Mouse (Mus musculus) heart, postnatal 25 days (tissue): ENCODE data around the gene Cckbr. TPM values are rescaled to one million over a fixed set of nuclear protein-coding genes. Genes with fewer than 3 reads are reported as not detected.
"Not testable (repeated sequence)": the region's sequence is repeated elsewhere in the genome, so short reads cannot be mapped to it uniquely, and the experiment has no call there.

ENCODE experiments used
- DNase-seq: peaks from one replicate; pipeline ENCODE4 v3.0.0; 2022; ENCODE audit warnings: low spot score
- intact Hi-C: fragments of 180-260 bp; cut with DNase I; formaldehyde crosslinking; loops from one replicate; pipeline ENCODE4 v1.15.1; 2025
- total RNA-seq, 2 experiments: library from RNA; stranded (reverse); gene quantifications; 2 replicates each; pipeline ENCODE4 v1.2.3; 2021

Cckbr gene
- total RNA-seq, 2 experiments from 2014 or later = not detected

DNA sequence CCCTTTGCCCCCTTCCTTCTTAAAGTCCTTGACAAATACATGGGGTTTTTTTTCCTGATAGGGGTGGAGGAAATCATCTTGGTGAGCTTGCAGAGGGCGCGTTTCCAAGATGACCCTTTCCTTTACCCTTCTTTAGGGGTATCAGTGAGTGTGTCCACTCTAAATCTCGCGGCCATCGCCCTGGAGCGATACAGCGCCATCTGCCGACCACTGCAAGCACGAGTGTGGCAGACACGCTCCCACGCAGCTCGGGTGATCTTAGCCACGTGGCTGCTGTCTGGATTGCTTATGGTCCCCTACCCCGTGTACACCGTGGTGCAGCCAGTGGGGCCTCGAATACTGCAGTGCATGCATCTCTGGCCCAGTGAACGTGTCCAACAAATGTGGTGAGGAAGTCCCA is 8.3 kb downstream of the Cckbr start:
- intact Hi-C loops = no loop called here

DNA sequence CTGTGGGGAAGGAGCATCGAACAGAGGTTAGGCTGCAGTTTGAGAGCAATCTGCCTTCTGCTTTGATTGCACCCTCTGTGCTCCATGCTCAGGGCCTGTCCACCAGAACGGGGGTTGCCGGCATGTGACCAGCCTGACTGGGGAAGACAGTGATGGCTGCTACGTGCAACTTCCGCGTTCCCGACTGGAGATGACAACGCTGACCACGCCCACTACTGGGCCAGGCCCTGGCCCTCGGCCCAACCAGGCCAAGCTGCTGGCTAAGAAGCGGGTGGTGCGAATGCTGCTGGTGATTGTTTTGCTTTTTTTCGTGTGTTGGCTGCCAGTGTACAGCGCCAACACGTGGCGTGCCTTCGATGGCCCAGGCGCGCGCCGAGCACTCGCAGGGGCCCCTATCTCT is 9.3 kb downstream of the Cckbr start:
- no peak for DNase-seq
- intact Hi-C loops = no loop called here

More for the DNA sequence above, 8.3 kb downstream of the Cckbr start:
- DNase-seq = no peak

DNA sequence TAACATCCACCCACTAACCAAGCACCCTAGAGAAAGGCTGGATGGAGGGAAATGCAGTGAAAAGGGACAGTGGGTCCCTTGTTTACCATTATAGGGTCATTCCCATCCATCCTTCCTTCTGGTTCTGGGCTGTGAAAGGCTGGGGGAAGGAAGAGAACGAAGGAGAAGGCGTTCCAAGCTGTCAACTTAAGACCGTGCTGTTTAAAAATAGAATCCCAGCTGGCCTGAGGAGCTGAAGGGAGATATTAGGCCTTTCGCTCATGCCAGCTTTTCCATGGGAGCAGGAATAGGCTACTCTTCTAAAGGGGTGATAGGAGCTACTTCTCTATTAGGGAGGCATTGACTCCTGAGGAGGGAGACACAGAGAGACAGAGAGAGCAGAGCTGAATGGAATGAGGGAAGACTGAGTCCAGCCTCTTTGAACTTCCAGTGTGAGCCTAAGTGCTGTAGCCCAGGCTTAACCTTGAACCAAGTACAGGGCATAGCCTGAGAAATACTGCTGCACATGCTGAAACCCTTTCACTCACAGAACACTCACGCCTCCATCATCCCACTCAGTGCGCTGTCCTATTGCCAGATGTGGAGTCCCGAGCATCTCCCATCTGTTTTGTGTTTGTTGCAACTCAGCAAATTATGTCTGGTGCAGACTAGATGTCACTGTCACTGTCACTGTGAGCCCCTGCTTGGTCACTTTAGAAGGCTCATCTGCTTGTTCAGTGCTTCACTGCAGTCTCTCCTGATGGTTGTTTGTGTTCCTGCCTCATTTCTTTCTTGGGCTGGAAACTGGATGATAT is 12.6 kb downstream of the Cckbr start:
- no peak for DNase-seq
- intact Hi-C loops = no loop called here

DNA sequence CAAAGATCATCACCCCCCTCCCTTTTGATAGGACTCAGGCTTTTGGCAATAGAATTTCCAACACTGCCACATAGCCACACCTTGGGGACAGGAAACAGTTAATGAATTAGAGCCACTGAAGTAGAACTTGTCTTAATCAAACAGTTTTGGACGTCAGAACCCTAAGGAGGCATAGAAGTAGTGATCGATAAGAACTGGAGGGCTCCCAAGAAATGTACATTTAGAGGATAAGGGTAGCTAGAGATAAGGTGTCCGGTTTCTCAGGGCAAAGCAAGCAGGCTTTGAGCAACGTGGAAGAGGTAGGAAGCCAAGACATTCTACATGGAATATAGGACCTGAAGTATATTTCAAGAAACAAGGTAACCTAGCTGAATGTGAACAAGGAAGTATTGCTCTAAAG is 15.9 kb downstream of the Cckbr start:
- intact Hi-C loops = no loop called here

DNA sequence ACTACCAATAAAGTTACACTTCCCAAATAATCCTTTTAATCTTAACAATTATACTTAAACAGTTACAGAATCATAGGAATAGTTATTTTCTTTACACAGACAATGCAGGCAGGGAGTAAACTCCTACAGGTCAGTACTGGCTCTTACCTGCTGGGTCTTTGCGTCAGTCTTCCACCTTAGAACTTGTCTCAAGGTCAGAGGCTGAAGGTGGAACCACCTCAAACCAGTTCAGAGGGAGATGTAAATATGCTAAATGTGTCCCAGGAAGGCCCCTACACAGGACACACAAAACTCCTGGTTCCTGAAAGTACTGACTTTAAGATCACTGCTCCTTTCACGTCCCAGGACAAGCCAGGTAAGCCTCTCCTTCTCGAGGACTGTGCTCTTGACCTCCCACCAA is 19.5 kb downstream of the Cckbr start:
- no peak for DNase-seq
- intact Hi-C loops = no loop called here

More for the DNA sequence above, 15.9 kb downstream of the Cckbr start:
- no peak for DNase-seq

DNA sequence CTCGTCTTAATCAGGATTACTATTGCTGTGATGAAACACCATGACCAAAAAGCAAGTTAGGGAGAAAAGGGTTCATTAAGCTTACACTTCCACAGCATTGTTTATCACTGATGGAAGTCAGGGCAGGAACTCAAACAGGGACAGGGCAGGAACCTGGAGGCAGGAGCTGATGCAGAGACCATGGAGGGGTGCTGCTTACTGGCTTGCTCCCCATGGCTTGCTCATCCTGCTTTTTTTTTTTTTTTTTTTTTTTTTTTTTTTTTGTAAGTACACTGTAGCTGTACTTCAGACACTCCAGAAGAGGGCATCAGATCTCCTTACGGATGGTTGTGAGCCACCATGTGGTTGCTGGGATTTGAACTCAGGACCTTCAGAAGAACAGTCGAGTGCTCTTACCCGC is 27.8 kb downstream of the Cckbr start:
- DNase-seq, intact Hi-C loops: not testable (repeated sequence)

DNA sequence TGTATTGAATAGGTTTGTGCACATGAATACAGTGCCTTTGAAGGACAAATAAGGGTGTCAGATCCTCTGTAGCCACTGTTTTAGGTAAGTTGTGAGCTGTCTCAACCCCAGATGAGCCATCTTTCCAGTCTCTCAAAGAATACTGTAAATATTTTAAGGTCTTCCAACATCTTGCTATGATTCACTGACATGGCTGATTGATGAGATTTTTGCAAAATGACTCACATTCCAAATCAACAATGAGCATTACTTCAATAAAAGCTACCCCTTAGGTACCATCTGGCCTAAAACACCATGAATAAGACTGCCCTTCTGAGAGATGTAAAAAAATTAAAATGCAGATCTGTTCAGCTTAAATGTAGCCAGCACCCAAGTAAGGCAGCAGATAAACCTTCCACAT is 33.0 kb downstream of the Cckbr start:
- intact Hi-C loops = no loop called here
- DNase-seq = no peak

DNA sequence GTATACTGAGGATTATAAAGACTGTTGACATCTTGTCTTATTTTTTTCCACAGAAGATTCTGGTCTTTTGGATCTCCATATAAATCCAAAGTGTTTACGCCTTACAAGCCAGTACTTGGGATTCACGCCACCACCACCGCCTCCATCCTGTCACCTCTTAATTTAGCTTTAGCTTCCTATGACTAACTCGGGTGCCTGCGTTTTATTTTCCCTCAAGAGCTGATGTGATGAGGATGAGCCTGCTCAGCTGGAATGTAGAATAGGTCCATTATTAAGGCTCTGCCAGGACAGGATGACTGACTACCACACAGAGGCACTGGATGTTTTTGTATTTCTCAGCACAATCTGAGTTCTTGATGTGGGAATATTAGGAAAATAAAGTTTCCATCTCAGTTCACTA is 40.0 kb downstream of the Cckbr start:
- DNase-seq, intact Hi-C loops: not testable (repeated sequence)

DNA sequence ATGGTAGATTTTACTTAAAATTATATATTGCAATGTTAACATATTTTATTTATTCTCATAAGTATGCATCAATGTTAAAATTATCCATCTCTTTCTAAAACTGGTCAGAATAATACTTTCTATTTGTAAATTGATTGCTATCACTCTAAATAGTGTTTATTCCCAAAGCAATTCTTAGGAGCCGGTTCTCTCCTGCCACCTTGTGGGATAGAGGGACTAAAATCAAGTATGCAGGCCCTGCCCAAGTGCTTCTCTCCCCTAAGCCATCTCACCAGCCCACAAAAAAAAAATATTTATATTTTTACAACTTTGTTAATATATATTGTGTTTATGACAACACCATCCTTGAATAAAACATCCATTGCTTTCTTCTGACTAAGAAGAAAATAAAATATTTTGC is 47.1 kb downstream of the Cckbr start:
- no peak for DNase-seq
- intact Hi-C loops = loop anchor here (1.0 kb wide), 1 partner anchor 60 kb away; no protein-coding TSS in a partner anchor

DNA sequence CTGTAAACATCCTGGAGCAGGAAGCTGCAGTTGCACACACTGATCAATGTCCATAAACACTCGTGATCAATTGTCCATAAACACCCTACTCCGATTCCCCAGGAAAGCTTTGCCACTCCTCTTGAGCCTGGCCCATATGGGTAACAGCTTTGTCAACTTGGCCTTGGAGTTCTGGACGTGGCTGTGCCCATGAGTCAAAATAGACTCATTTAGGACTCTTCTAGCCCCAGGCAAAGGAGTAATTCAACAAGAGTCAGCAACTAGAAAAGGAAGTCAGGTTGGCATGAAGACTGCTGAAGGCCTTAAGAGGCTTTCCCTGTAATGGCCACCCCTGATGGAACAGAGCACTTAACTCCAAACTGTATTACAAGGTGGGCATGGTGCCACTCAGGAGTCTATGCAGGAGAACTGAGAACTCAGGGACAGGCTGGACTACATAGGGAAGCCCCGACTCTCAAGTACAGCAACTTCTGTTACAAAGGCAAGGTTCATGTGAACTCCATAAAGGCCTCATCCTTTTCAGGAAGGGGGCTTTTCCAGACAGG is 49.3 kb downstream of the Cckbr start:
- intact Hi-C loops = no loop called here

DNA sequence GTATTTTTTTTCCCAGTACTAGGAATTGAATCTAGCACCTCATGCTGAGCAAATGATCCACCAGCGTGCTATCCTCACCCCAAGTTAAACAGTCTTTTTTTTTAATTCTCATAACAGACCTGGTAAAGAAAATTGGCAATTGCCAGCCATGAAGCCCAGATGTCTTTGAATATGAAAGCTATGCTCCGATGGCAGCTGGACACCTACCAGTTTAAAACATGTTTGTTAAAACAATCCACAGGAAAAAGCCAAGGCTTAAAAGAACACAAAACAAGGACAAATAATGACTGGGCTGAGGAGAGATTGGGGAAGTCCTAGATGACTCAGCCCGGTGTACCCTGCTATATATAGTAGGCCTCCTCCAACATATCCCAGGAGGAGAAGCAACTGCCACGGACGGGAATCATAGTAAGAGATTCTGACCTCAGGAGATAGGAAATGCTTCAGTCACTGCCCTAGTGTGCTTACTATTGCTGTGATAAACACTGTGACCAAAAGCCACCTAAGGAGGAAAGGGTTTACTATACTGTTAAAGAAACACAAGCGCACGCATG is 49.9 kb downstream of the Cckbr start:
- intact Hi-C loops = no loop called here
- no peak for DNase-seq

More for the DNA sequence above, 49.3 kb downstream of the Cckbr start:
- DNase-seq = no peak

DNA sequence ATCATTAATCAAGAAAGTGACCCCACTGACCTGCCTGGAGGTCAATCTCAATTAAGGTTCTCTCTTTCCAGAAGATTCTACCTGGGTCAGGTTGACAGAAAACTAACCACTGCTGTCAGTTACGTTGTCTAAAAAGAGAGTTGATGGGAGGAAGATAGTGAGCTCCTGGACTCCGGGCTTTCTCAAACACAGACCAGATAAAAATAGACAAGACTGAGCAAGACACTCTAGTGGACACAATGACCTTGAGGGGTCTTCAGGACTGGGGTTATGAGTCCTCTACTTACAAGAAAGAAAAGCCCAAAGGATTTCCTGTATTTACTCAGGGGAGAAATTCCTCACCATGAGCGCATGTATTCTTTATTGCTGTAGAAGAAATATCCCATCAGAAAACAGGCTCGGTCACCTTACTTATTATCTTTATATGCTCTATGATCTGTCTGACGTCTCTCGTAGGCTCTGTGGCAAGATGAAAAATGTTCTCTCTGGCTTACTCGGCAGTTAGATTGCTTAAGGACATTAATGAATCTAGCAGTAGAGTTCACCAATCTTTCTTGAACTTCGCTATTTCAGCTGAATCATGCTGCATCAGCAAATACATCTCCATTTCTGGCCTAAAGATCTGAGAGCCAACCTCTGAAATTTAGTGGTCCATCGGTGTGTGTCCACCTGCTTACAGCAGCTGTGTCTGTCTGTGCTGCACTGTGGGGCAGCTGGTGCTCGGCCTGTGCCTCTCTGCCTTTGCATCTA is 51.3 kb downstream of the Cckbr start:
- intact Hi-C loops = no loop called here
- DNase-seq = no peak

DNA sequence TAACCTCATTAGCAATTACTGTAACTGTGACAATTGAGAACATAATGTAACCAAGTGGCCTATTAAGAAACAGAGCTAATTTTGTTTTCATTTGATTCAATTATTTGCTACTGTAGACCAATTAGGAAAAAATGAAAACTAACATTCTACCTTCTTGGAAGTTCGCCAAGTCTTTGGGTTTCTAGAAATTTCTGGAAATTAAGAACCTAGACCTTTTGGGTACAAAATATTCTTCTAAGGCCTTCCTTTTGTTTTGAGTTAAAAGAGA is 51.8 kb downstream of the Cckbr start:
- DNase-seq = no peak
- intact Hi-C loops = no loop called here

DNA sequence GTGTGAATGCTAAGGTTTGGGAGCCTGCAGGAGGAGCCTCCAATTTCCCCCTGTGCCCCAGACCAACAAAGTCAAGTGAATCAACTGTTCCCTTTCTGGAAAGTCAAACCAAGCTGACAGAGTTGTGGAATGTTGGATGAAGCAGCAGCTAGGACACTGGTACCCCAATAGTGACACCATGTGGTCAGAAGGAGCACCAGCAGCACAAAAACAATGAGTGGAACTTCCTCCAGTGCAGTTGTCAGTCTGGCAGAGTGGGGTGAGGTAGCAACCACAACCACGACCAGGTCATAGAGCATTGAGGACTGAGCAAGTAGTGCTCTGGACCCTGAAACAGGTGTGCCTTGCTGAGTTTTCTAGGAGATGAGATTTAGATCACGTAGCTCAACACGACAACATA is 52.3 kb downstream of the Cckbr start:
- peak; percentile 7 for DNase-seq

DNA sequence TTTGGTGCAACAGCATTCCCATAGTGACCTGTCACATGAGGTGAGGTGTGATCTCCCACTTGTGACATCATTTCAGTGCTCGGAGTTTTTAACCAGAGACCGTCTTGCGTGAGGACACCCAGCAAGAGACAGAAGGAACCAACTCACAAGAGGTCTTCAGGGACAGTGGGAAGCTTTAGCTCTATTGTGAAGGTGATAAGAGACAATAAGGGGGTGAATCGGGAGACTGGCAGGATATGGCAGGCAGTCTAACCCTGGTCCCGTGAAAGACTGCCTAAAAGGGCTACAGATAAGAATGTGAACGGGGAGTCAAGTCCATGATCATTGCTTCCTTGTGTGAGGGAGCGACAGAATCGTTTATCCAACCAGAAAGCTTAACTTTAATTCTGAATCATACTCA is 52.8 kb downstream of the Cckbr start:
- intact Hi-C loops = loop anchor here (2.0 kb wide), 1 partner anchor 68 kb away; no protein-coding TSS in a partner anchor
- DNase-seq = no peak

More for the DNA sequence above, 52.3 kb downstream of the Cckbr start:
- intact Hi-C loops = loop anchor here (2.0 kb wide), 1 partner anchor 67 kb away; no protein-coding TSS in a partner anchor

DNA sequence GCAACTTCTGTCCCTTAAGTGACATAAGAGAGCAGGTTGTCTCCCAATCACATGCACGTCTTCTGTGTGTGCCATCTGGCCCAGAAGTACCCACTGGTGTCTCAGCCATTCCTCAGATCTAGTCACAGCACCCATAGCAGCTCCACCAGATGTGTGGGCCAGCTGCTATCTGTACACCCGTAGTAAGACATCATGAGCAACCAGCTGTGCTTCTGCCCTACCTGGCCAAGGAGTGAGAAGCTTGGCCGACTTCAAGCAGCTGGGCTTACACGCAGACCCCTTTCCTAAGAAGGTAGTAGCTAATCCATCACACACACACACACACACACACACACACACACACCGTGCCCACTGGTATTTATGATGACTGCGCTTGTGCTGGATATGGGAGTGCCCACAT is 53.7 kb downstream of the Cckbr start:
- no peak for DNase-seq
- intact Hi-C loops = loop anchor here (2.0 kb wide), 1 partner anchor 68 kb away; no protein-coding TSS in a partner anchor

DNA sequence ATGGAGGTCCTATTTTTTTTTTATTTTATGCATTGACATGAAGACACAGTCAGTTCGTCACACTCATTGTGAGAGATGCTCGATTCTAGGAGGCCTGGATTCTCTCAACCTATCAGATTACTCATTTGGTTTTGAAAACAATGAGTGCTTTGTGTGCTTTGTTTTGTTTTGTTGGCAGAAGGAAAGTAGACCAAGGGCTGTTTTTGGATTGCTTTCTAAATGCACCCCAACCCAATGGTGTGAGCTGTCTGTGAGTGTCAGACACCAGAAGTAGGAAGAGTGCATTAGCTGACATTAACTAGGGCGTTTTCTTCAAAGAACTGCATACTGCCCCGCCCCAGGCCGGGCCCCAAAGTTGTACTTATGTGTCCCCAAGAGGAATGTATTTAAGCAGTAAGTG is 54.5 kb downstream of the Cckbr start:
- no peak for DNase-seq
- intact Hi-C loops = loop anchor here (5.0 kb wide), 1 partner anchor 257 kb away; the partner anchor contains the start of genes Ilk and Rrp8

DNA sequence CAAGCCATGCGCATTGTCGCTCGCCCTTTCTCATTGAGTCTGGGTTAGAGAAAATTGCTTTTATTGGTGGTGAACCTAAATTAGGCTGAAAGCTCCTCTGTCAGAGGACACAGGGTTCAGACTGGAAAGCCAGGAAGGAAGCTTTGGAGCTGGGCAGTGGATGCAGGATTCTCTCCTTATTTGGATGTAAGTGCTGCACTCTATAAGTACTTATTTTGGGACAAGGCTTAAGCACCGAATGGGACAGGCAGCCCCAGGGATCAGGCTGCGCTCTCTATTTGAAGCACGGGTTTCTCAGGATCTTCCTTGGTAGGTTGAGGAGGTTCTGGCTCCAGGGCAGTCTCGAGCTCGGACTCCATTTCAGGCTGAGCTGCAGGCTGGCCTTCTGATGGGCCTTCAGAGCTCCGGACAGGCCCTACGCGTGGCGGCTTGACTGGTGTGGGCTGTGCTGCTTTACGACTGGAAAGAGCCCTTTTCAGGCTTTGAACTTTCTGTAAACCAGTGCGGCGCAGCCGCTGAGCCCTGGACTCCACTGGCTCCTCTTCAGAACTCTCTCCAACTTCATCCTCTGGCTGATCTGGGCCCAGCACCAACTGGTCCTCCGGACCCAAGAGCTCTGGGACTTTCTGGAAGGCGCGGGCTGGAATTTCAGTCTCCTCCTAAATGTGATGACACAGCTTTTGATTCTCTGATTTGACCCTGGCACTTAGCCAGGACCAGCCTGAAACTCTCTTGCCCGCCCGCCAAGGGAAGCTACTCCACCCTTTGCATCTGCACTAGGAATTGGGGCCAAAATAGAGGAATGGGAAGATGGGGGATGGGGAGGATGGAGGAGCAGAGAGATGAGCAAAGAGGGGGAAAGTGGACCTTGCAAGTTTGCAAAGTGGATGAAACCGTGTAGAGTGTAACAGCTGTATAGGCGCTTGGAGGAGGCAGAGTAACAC is 55.3 kb downstream of the Cckbr start:
- intact Hi-C loops = loop anchor here (5.0 kb wide), 1 partner anchor 256 kb away; the partner anchor contains the start of genes Ilk and Rrp8
- DNase-seq = peak; percentile 45
